Mouse (Mus musculus): ENCODE measurements at regions not wholly inside any gene's neighbourhood (a gene's known extent, or its start where the extent isn't known, plus 50 kb on each side); places are given as distances from the start of the nearest gene placed in this dataset.

DNA sequence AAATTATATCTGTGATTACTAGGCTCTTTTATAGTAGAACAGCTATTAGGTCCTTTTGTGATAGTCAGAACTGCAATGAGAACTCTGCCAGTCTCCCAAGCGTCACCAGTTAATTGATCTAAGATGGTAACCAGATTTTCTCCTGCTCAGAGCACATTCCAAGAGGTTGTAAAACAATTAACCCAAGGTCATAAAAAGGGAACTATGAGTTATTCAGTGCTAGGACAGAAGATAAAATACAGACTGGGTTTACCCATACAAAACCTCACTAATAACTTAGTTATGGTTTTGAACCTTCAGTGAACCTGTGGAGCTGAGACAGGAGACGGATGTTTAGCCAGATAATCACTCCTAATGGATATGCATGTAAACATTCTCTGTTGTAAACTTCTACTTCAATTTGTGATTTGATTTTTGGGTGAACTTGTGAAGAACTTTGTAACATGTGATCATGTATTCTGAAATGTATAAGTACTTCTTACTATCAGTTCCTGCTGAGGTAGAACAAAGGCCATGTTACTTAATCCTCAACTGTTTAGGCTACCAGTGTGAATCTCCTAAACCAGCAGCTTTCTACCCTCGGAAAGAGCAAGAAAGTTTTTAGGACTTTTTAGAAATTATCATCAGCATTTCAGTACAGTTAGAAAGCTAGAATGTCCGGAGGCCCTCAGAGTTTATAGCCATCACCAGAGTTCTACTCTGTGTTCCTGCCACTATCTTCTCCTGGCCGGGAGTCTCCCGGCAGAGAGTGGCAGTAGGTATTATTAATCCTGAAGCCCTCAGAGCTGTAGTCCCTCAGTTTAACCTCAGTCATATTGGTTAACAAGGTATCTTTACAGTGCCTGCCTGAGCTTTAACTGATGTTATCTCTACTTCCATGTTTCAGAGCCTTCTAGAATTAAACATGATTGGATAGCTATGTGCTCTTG is 308.0 kb downstream of the Fsip2 start:
- no peak for TF ChIP-seq EP300 (IDR thresholded peaks at IDR 0.05; ENCODE audit: low read length)
- no peak for TF ChIP-seq KAT2A (IDR thresholded peaks at IDR 0.05; ENCODE audit: insufficient replicate concordance, low read length)
- no peak for TF ChIP-seq SMC3 (IDR thresholded peaks at IDR 0.05; ENCODE audit: low read depth, low read length)

All from CH12.LX (cell line).